Mouse (Mus musculus) heart, embryonic 13.5 days (tissue): ENCODE measurements around the gene Traf6. TPM values are rescaled to one million over a fixed set of nuclear protein-coding genes. Genes with fewer than 3 reads are reported as not detected.
A peak's percentile ranks its signal among the peaks of the same experiment; 100 is the strongest.

Experiments used
- ATAC-seq: fragments of 200-750 bp; cut with Nextera tagmentation; 2 replicates; pipeline ENCODE4 v1.8.0; 2017; ENCODE audit warnings: moderate TSS enrichment; ENCODE audit not compliant: insufficient number of reproducible peaks, low FRiP score, low TSS enrichment; ENCODE audit errors: extremely low read depth
- H3K27ac ChIP-seq: fragments of 300-500 bp; sonication (generic); replicated peaks from 2 replicates; pipeline ENCODE4 v1.5.1; 2015; ENCODE audit warnings: moderate library complexity, mild to moderate bottlenecking, inconsistent platforms
- H3K27me3 ChIP-seq: fragments of 300-500 bp; sonication (generic); replicated peaks from 2 replicates; pipeline ENCODE4 v1.6.1; 2015; ENCODE audit warnings: mild to moderate bottlenecking, inconsistent platforms
- H3K36me3 ChIP-seq: fragments of 300-500 bp; sonication (generic); 2 replicates; pipeline ENCODE4 v1.6.1; 2015; ENCODE audit warnings: mild to moderate bottlenecking, inconsistent platforms
- H3K4me1 ChIP-seq: fragments of 300-500 bp; sonication (generic); 2 replicates; pipeline ENCODE4 v1.6.1; 2015; ENCODE audit warnings: inconsistent platforms
- H3K4me2 ChIP-seq: fragments of 300-500 bp; sonication (generic); 2 replicates; pipeline ENCODE4 v1.6.1; 2015; ENCODE audit warnings: inconsistent platforms, mild to moderate bottlenecking, moderate library complexity
- H3K4me3 ChIP-seq: fragments of 300-500 bp; sonication (generic); 2 replicates; pipeline ENCODE4 v1.5.1; 2015; ENCODE audit warnings: moderate library complexity, mild to moderate bottlenecking, inconsistent platforms
- H3K9ac ChIP-seq: fragments of 300-500 bp; sonication (generic); 2 replicates; pipeline ENCODE4 v1.6.1; 2015; ENCODE audit warnings: inconsistent platforms, mild to moderate bottlenecking, moderate library complexity
- H3K9me3 ChIP-seq: fragments of 300-500 bp; sonication (generic); 2 replicates; pipeline ENCODE4 v1.6.1; 2016; ENCODE audit warnings: inconsistent platforms
- WGBS: fragments of 180-500 bp; shearing (Covaris S2); methylation state at CpG from one replicate; pipeline ENCODE4 v1.1.7; 2015; ENCODE audit warnings: mixed read lengths; 5-methylcytosine and 5-hydroxymethylcytosine counted together
- polyA plus RNA-seq: library from polyadenylated mRNA; unstranded; fragments of >200 nt; fragmentation: Nextera tagmentation; extraction: Ambion mirVana; gene quantifications from 2 replicates; pipeline ENCODE4 v1.2.1, GENCODE M21; 2015

Traf6 gene
- polyA plus RNA-seq, 1 experiment from 2014 or later = 4.8 TPM

GRCm38 (mm10) chr2:101699284-101699683, 21.1 kb downstream of the Traf6 start:
- Histone ChIP-seq H3K4me1 (no peaks in the 10 kb centered on the region), H3K9ac (no peak overlapping the region), H3K36me3 (peaks cover 50% of the 10 kb centered on the region), H3K27me3 (no peaks in the 10 kb centered on the region), H3K4me3 (no peak overlapping the region), H3K9me3 (no peaks in the 10 kb centered on the region), H3K4me2 (no peak overlapping the region), H3K27ac (no peak overlapping the region)
- WGBS = 83% methylated on average over 4 of the region's 4 CpGs
- ATAC-seq = no peak

GRCm38 (mm10) chr2:101705941-101706485, 27.8 kb downstream of the Traf6 start:
- Histone ChIP-seq H3K27ac (no peak overlapping the region), H3K9me3 (no peaks in the 10 kb centered on the region), H3K4me3 (no peak overlapping the region), H3K27me3 (0 out of 2 replicates have a peak, but pooled peaks cover 6% of the 10 kb centered on the region), H3K36me3 (no peaks in the 10 kb centered on the region), H3K4me2 (no peak overlapping the region), H3K4me1 (0 out of 2 replicates have a peak, but pooled peaks cover 6% of the 10 kb centered on the region), H3K9ac (no peak overlapping the region)
- no peak for ATAC-seq
- WGBS = 45% methylated on average over 5 of the region's 5 CpGs

GRCm38 (mm10) chr2:101711608-101712007, 33.4 kb downstream of the Traf6 start:
- no peaks in the 10 kb centered on the region for H3K9me3 ChIP-seq
- H3K9ac ChIP-seq = no peak overlapping the region
- H3K27me3 ChIP-seq = 0 out of 2 replicates have a peak, but pooled peaks cover 6% of the 10 kb centered on the region
- 0 out of 2 replicates have a peak overlapping the region, but pooled peaks have one; percentile 5 for H3K27ac ChIP-seq
- 59% methylated on average over 3 of the region's 3 CpGs for WGBS
- peaks cover 19% of the 10 kb centered on the region for H3K4me1 ChIP-seq
- H3K4me2 ChIP-seq = no peak overlapping the region
- peaks cover 9% of the 10 kb centered on the region for H3K36me3 ChIP-seq
- H3K4me3 ChIP-seq = no peak overlapping the region
- no peak for ATAC-seq

- no peak overlapping the region for H3K27ac ChIP-seq
- H3K4me2 ChIP-seq = no peak overlapping the region
- 62% methylated on average over 8 of the region's 8 CpGs for WGBS
- peaks cover 22% of the 10 kb centered on the region for H3K36me3 ChIP-seq
- H3K9me3 ChIP-seq = no peaks in the 10 kb centered on the region
- no peak for ATAC-seq
- H3K9ac ChIP-seq = no peak overlapping the region
- peaks cover 15% of the 10 kb centered on the region for H3K4me1 ChIP-seq
- H3K27me3 ChIP-seq = no peaks in the 10 kb centered on the region
- no peak overlapping the region for H3K4me3 ChIP-seq
These were observed 37.6 kb downstream of the Traf6 start for GRCm38 (mm10) chr2:101715650-101716323.

- H3K9me3 ChIP-seq = no peaks in the 10 kb centered on the region
- no peak overlapping the region for H3K4me3 ChIP-seq
- peaks cover 11% of the 10 kb centered on the region for H3K4me1 ChIP-seq
- peaks cover 22% of the 10 kb centered on the region for H3K36me3 ChIP-seq
- no peak overlapping the region for H3K9ac ChIP-seq
- no peak for ATAC-seq
- WGBS = 87% methylated on average over 13 of the region's 13 CpGs
- H3K27me3 ChIP-seq = no peaks in the 10 kb centered on the region
- no peak overlapping the region for H3K27ac ChIP-seq
- no peak overlapping the region for H3K4me2 ChIP-seq
These were observed 38.9 kb downstream of the Traf6 start for GRCm38 (mm10) chr2:101717162-101717561.

- Histone ChIP-seq H3K36me3 (peaks cover 11% of the 10 kb centered on the region; the same call in 1 of the 2 replicates), H3K27ac (no peak overlapping the region), H3K4me1 (peaks cover 22% of the 10 kb centered on the region), H3K4me3 (no peak overlapping the region), H3K27me3 (no peaks in the 10 kb centered on the region), H3K9ac (no peak overlapping the region), H3K9me3 (no peaks in the 10 kb centered on the region), H3K4me2 (no peak overlapping the region)
- no peak for ATAC-seq
- WGBS = 82% methylated on average over 4 of the region's 4 CpGs
These were observed 43.6 kb downstream of the Traf6 start for GRCm38 (mm10) chr2:101721835-101722234.

GRCm38 (mm10) chr2:101722370-101723332, 44.4 kb downstream of the Traf6 start:
- Histone ChIP-seq H3K4me2 (peak overlapping the region; percentile 14; the same call in 1 of the 2 replicates), H3K9ac (0 out of 2 replicates have a peak overlapping the region, but pooled peaks have one; percentile 24), H3K4me1 (peaks cover 22% of the 10 kb centered on the region), H3K27me3 (no peaks in the 10 kb centered on the region), H3K27ac (peak overlapping the region; percentile 87), H3K9me3 (no peaks in the 10 kb centered on the region), H3K4me3 (no peak overlapping the region), H3K36me3 (peaks cover 5% of the 10 kb centered on the region; the same call in 1 of the 2 replicates)
- 40% methylated on average over 8 of the region's 8 CpGs for WGBS
- ATAC-seq = no peak; the same call in 1 of the 2 replicates

GRCm38 (mm10) chr2:101723333-101723881, 45.2 kb downstream of the Traf6 start:
- Histone ChIP-seq H3K9ac (no peak overlapping the region), H3K36me3 (peaks cover 5% of the 10 kb centered on the region; the same call in 1 of the 2 replicates), H3K27ac (peak overlapping the region; percentile 87; the same call in 1 of the 2 replicates), H3K4me2 (no peak overlapping the region), H3K4me1 (peaks cover 22% of the 10 kb centered on the region), H3K27me3 (no peaks in the 10 kb centered on the region), H3K4me3 (no peak overlapping the region), H3K9me3 (no peaks in the 10 kb centered on the region)
- ATAC-seq = no peak
- 64% methylated on average over 10 of the region's 10 CpGs for WGBS

- no peak overlapping the region for H3K27ac ChIP-seq
- peaks cover 7% of the 10 kb centered on the region; the same call in 1 of the 2 replicates for H3K36me3 ChIP-seq
- peaks cover 19% of the 10 kb centered on the region for H3K4me1 ChIP-seq
- no peak overlapping the region for H3K4me3 ChIP-seq
- ATAC-seq = no peak
- H3K9me3 ChIP-seq = no peaks in the 10 kb centered on the region
- no peak overlapping the region for H3K4me2 ChIP-seq
- no peaks in the 10 kb centered on the region for H3K27me3 ChIP-seq
- no peak overlapping the region for H3K9ac ChIP-seq
These were observed 49.6 kb downstream of the Traf6 start for GRCm38 (mm10) chr2:101727787-101728186.

- Histone ChIP-seq H3K4me2 (no peak overlapping the region), H3K9ac (no peak overlapping the region), H3K4me1 (peaks cover 6% of the 10 kb centered on the region), H3K9me3 (no peaks in the 10 kb centered on the region), H3K36me3 (peaks cover 10% of the 10 kb centered on the region), H3K27me3 (no peaks in the 10 kb centered on the region), H3K27ac (no peak overlapping the region), H3K4me3 (no peak overlapping the region)
- ATAC-seq = no peak
- 25% methylated on average over 1 of the region's 1 CpGs for WGBS
These were observed 51.2 kb downstream of the Traf6 start for GRCm38 (mm10) chr2:101729472-101729871.

GRCm38 (mm10) chr2:101730972-101731371, 52.7 kb downstream of the Traf6 start:
- H3K36me3 ChIP-seq = peaks cover 13% of the 10 kb centered on the region

More at GRCm38 (mm10) chr2:101730972-101731371, 52.7 kb downstream of the Traf6 start:
- Histone ChIP-seq H3K27ac (no peak overlapping the region), H3K27me3 (no peaks in the 10 kb centered on the region), H3K9ac (no peak overlapping the region), H3K4me2 (no peak overlapping the region), H3K9me3 (no peaks in the 10 kb centered on the region), H3K4me3 (no peak overlapping the region), H3K4me1 (peaks cover 6% of the 10 kb centered on the region)
- ATAC-seq = no peak
